In genomic region chr15:7491091-7491490, GRCm38 (mm10) we compare ENCODE assay signal across 13 mouse cellular contexts.
"Had no signal": no experiment of that assay in that cellular context is flagged by ENCODE, and none has a peak within 500 bp of the region (broad histone marks: within the 10 kb centered on the region; RNA-seq: fewer than 3 reads in every experiment).

No protein-coding gene starts in this region.

- H3K4me3 ChIP-seq: left cerebral cortex, adult 2 months; limb, embryonic 12.5 days; neural tube, embryonic 12.5 days had no signal

- H3K9me3 ChIP-seq: limb, embryonic 12.5 days; neural tube, embryonic 12.5 days had no signal

- H3K36me3 ChIP-seq: limb, embryonic 12.5 days; neural tube, embryonic 12.5 days had no signal

- H3K4me1 ChIP-seq: limb, embryonic 12.5 days; neural tube, embryonic 12.5 days had no signal

- H3K27ac ChIP-seq: kidney, postnatal 0 days; left cerebral cortex, adult 2 months; limb, embryonic 12.5 days; liver, embryonic 14.5 days; neural tube, embryonic 12.5 days; stomach, postnatal 0 days had no signal

- H3K4me2 ChIP-seq: limb, embryonic 12.5 days; neural tube, embryonic 12.5 days had no signal

- H3K27me3 ChIP-seq: neural tube, embryonic 12.5 days had no signal

- DNase-seq: kidney, adult 11 months; kidney, adult 9 months; kidney, postnatal 36 days; layer of hippocampus, adult 9-11 months; liver; lung, adult 18-20 months; midbrain, embryonic 14.5 days had no signal

- H3K9ac ChIP-seq: limb, embryonic 12.5 days; liver, embryonic 14.5 days; neural tube, embryonic 12.5 days had no signal
